Mouse (Mus musculus) embryonic fibroblast, embryonic 13.5 days (primary cell): Measurements from ENCODE around the gene Ces1e.

Experiments used
- CTCF ChIP-seq: IDR thresholded peaks from 2 replicates; pipeline ENCODE4 v1.5.1; 2011; ENCODE audit warnings: mild to moderate bottlenecking, control low read depth, low read length, moderate library complexity, borderline replicate concordance; ENCODE audit not compliant: insufficient read depth
- POLR2A ChIP-seq: IDR thresholded peaks from 2 replicates; pipeline ENCODE4 v1.6.1; 2011; ENCODE audit warnings: low read depth, mild to moderate bottlenecking, control low read depth, low read length, moderate library complexity

GRCm38 (mm10) chr8:93234068-93234467 is 4.6 kb upstream of the Ces1e start:
- TF ChIP-seq POLR2A (no peak), CTCF (no peak)
